Mouse (Mus musculus) ovary, adult 18-20 months (tissue): ENCODE results near the gene Szt2.

Experiments used
- DNase-seq: peaks from one replicate; pipeline ENCODE4 v3.0.0; 2022; ENCODE audit warnings: low spot score, mixed read lengths

Gene Szt2

DNA sequence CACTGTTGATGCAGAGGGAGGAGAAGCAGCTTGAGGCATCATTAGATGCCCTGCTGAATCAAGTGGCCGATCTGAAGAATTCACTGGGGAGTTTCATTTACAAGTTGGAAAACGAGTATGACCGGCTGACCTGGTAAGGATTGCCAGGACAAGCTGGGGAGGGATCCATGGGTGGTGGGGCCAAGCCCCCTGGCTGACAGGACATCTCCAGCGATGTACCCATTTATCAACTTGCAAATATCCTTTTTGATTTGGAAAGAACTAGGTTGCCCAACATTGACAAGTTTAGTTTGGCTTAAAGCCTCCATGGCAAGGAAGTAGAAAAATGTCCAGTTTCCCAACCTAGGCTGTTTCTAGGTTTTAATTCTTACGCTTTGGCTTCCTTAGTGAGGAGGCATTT, 1.8 kb upstream of the Szt2 start:
- no peak for DNase-seq

DNA sequence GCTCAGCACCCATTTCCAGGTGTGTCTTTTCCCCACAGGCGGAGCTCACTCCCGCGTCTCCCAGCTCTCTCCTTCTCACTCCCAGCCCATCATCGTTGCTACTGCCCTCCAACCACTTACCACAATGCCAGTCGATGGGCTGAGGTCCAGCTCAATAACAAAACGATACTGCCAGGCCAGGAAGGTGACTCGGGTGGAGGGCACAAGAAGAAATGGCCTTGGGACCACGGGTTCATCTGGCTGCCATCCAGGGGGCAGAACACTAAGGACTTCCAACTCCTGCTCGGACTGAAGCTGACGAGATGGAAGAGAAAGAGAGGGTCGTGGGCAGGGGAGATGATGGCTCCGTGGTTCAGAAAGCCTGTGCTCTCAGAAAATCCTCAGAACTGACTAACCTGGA, 6.4 kb downstream of the Szt2 start:
- DNase-seq: peak; percentile 43

DNA sequence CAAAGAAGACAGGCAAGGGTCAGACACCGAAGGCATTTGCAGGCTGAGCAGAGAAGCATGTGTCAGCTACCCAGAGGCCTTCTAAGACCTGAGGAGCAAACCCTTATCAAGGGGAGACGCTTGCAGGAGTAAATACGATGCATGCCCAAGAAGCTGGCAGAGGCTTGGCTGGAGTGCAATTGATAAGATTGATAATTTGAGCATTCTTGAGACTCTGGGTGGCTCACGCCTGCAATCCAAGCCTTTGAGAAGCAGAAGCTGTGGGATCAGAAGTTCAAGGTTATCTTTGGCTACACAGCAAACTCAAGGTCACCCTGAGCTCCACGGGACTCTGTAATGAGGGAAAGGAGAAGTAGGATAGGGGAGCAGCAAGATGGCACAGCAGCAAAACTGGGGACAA, 7.2 kb downstream of the Szt2 start:
- DNase-seq: peak; percentile 59

DNA sequence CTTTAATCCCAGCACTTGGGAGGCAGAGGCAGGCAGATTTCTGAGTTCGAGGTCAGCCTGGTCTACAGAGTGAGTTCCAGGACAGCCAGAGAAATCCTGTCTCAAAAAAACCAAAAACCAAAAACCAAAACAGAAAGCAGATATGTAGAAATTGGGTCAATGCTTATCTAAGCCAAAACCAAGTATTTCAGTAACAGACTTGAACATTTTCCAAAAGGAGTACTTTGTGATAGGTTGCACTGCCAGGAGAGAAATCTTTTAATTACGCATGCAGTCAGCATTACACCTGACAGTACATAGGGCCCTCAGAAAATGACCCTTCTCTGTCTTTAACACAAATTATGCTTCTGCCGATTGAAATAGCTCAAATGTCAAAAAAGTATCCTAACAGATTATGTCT, 7.7 kb downstream of the Szt2 start:
- DNase-seq: no peak

DNA sequence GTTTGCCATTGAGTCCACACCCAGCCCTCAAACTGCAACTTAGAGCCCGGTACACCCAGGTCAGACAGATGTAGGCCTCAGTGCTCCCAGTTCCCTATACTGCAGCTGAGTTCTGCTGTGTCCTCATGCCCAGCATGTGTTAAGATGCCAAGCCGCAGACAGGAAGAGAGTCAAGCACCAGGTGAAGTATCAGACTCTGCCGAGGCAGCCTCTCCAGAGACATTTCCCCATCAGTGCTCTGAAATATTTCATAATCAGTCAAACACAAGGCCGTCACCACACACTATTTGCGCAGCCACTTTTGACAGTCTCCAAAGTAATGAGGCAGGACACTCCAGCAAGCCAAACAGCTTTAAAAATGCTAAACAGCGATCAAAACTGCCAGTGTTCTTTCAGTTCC, 10.7 kb downstream of the Szt2 start:
- DNase-seq: no peak

DNA sequence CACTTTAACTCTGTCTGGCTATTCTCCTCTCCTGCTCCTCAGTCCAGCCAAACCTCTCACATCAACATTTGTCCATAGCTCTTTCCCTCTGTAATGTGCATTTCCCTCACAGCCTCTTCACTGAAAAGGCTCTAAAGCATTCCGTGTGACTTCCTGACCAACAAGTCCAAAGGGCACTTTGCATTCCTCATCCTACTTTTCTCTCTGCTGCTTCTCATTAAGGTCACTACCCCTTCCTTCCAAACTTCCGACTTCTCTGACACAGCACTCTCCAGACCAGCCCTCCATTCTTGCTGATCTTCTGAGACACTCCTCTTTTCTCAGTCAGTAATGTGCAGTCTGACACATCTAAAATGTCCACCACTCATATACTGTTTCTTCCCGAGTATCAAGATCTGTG, 12.6 kb downstream of the Szt2 start:
- no peak for DNase-seq

DNA sequence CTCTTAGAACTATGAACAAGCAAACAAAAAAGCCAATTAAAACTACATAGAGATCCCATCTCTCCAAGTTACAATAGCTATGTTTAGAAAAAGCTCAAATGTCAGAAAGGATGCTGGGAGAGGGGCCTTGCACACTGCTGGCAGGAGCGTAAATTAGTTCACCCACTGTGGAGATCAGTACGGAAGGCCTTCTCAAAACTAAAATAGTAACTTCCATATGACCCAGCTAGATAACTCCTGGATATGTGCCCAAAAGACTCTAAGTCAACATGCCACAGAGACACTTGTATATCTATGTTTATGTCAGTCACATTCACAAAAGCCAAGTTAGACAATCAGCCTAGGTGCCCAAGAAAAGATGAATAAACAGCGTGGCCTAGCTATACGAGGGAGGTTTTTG, 13.8 kb downstream of the Szt2 start:
- DNase-seq: no peak

DNA sequence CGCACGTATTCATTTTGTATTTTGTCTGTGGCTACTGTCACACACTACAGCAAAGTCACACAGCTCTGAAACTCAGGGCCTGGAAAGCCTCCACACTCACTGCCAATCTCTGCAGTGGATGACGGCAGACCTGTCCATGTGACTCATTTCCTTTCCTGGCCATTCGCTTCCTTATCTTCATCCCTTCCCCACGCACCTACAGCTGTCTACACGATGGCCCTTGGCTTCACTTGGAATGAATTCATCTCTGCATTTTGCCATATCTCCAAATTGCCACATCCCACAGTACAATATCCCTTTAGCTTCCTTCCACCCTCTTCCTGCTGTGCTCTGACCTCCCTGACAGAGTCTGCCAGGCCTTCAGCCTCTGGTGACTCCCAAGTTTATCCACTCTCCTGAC, 14.6 kb downstream of the Szt2 start:
- no peak for DNase-seq

DNA sequence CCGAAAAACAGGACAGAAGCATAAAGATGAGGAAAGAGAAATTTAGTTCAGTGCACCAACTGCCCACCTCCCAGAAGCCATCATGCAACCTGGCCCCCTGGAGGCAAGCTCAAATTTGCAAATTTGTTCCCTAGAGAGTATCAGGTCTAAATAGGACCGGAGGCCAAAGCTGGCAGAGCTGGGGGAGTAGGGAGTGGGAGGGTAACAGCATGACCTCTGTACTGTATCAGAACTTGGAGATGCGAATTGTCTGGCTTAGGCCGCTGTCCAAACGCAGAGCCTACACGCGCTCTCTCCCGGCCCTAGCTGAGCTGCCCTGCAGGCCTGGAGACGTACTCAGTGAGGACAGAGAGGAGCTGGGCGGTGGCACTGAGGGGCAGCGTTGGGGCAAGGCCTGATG, 18.9 kb downstream of the Szt2 start:
- DNase-seq: no peak

DNA sequence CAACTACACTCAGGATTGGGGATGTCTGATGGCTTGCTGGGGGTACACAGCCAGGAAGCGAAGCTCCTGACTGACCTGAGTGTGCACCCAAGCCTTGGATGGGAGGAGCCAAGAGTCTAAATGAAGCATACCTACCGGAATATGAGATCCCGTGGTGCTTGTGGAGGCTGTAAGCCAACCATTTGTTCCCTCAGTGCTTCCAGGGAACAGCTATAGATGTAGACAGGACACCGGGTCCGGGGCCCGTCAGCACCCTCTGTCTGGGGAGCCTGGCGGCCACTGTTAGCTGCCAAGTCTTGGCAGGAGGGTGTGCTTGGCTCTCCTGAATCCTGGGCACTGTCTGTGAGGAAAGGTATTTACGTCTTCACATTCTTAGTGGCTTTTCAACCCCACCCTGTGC, 21.8 kb downstream of the Szt2 start:
- no peak for DNase-seq

DNA sequence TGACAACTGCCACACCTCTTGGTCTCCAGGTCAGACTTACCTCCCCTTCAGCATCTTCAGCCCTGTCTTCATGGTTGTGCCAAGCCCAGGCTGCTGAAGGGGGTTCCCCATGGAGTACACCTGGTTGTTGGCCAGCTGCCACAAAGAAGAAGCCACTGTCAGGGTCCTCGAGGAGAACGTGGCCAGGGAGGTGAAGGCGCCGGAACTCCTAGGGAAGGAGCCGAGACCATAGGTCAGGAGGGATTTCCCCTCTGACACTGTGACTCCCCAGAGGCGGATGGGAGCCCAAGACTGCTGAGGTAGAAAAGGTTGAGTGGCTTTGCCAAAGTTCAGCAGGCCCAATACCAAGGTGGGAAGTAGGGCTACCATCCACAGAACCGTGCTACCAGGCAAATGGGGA, 25.8 kb downstream of the Szt2 start:
- DNase-seq: no peak

DNA sequence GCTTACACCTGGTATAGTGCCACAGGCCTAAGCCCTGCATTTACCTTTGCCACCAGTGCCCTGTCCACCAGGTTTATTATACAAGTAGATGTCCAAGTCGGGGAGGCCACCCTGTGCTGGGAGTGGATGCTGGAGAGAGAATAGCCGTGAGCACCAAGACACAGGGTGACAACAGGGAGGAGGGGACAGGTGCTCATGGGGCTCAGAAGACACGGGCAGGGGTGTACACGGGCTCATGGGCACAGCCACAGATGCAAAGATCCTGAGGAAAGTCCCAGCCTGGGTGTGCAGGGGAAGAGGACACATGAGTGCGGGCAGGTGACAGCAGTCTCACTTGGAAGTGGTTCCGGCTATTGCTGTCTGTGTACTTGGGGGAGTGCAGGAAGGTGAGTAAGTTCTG, 33.1 kb downstream of the Szt2 start:
- no peak for DNase-seq

DNA sequence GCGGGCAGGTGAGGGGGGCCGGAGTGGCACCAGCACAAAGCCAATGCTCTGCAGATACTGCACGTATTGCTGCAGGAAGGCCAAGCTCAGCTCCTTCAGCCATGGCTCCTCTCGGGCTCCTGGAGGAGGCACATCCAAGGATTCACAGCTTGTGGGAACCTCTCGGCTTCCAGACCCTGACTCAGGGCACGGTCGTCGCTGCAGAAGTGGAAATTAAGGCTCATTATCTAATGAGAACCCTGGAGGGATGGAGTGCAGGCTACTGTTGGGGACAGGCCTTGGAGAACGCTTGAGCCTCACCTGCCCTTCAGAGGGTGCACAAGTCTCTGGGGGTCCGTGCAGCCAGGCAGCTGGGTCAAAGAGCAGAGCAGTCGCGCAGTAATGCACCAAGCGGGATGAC, 37.3 kb downstream of the Szt2 start:
- DNase-seq: no peak

DNA sequence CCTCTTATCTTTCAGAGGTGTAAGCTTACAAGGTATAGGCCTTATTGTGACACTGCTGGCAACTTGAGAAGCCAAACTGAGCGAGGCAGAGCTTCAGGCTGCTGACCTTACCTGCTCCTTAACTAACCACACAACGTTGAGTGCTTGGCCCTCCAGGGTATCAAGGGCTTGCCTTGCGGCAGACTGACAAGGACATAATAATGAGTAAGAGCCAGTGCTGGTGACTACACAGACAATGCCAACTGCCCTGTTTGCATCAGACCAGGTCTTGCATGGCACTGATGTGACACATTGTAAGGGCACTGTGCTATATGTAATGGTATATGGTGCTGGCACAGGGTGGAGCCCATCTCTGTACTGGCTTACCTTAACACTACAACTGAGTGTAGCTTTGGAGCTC, 40.5 kb downstream of the Szt2 start:
- no peak for DNase-seq

DNA sequence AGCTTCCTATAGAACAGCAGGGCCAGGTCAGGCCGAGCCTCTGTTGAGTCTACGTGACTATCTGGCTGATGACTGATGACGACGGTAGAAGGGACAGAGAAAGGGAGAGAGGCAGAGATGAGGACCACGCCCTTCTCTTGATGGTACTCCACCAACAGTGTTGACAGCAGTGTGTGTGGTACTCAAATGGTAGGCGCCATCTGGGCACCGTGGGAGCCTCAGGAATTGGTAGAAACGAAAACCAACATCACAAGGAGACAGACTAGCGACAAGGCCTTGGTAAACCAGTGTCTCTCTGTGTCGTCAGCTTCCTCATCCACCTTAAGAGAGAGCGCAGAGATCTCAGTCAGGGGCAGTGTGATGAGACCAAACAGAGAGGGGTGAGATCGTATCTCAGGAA, 41.5 kb downstream of the Szt2 start:
- DNase-seq: no peak

DNA sequence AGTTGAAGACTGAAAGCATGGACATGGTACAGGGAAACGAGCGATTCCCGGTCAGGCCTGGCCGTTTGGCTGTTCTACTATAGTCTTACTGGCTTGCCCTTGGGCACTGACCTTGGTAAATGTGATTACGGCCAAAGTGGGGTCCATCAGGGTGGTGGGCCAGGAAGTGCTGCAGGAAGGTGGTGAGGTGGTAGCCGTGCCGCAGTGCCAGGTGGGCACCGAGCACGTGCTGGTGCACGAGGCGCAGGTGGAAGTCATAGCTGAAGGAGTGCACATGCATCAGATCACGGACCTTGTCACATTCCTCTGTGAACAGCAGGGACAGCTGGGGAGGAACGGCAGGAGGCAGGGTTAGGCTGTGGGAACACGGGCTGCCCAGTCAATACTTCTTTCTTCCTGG, 43.1 kb downstream of the Szt2 start:
- no peak for DNase-seq

DNA sequence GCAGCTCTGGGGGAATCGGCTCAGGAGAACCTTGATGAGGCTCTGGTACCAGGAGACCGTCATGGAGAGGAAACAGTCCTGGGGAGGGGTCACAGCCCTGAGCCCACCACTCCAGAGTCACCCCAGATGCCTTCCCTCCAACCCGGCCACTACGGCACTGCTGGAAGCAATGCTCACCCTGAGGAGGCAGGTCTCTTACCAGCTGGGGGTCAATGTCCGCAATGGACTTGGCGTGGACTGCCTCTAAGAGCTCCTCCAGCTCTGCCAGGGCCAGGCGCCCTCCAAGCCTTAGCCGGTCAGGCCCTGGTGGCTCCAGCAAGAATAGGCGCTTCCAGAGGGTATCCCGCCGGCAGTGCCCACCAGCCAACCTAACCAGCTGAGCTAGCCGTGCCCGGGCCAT, 44.4 kb downstream of the Szt2 start:
- DNase-seq: no peak

DNA sequence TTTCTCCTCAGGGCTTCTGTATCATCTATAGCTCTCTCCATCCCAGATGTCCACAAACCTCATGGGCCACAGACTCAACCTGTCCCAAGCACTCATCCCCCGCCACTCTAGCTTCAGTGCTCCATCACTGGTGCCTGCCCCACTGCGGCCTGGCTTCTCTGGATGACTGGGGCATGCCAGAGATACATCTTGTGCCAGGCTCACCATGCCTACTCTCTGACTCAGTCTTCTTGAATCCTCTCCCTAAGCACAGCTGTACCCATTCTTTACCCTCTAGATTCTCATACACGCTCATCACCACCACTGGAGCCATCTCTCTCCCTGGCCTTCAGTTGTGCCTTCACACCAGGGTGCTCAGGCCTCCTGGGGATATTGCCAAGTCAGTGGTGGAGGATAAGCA, 45.1 kb downstream of the Szt2 start:
- no peak for DNase-seq

DNA sequence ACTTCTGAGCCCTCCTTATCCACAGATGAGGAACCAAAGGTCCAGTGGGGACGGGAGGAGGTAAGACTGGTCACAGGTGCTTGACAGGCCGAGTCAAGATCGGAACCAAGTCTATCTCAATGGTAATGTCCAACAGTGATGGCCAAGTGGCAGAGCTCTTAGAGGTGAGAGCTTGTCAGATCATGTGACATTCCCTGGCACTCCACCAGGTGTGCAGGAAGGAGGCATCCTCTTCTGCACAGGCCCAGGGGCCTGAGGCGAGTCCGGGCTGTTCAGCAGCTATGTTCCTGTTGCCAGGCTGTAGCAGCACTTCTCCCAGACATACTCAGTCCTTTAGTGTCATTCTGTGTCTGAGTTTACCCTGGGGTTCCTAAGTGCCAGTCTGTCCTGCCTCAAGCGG, 46.2 kb downstream of the Szt2 start:
- DNase-seq: no peak

DNA sequence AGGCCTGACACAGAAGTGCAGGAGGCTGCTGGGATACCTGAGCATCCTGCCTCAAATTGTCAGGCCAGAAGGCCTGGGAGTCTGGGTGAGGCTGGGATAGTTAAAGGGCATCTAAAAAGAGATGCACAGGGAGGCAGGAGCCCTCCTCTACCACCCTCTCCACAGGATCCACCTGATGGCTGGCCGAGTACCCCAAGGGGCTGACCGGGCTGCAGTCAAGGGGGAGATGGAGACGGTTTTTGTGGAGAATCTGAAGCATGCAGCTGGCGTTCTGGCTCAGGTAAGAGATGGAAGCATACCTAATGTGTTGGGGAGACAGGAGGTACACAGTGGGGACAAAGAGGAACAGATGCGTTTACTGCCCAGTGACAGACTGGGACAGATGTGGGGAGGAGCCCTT, 47.6 kb downstream of the Szt2 start:
- no peak for DNase-seq

DNA sequence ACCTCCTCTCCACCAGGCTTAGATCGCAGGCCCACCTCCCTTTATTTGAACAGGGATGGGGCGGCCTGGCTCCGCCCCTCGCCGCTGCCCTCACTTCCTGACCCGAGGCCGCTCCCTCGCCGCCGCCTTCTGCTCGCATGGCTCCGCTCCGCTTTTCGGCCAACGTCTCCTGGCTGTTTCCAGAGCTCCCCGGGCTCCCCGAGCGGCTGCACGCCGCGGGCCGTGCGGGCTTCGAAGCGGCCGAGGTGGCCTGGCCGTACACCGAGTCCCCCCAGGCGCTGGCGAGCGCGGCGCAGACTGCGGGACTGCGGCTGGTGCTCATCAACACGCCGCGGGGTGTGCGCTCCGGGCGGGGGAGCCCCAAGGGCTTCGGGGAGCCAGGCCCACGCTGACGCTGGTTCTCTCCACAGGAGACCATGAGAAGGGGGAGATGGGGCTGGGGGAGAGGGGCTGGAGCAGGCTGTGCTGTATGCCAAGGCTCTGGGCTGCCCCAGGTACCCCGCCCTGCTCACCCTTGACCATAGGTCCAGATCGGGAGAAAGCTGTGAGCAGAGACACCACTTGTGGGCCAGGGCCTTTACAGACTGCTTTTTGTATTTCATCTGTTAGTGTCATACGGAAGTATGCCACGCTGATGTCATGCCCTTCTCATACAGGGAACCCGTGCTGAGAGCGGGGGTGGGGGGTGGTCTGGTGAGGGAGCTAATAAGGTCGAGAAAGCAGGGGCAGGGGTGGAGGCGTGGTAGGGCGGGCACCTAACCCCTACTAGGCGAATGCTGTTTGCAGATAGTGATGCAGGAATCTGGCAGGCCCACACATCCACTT, 49.0 kb downstream of the Szt2 start:
- DNase-seq: peak; percentile 57

DNA sequence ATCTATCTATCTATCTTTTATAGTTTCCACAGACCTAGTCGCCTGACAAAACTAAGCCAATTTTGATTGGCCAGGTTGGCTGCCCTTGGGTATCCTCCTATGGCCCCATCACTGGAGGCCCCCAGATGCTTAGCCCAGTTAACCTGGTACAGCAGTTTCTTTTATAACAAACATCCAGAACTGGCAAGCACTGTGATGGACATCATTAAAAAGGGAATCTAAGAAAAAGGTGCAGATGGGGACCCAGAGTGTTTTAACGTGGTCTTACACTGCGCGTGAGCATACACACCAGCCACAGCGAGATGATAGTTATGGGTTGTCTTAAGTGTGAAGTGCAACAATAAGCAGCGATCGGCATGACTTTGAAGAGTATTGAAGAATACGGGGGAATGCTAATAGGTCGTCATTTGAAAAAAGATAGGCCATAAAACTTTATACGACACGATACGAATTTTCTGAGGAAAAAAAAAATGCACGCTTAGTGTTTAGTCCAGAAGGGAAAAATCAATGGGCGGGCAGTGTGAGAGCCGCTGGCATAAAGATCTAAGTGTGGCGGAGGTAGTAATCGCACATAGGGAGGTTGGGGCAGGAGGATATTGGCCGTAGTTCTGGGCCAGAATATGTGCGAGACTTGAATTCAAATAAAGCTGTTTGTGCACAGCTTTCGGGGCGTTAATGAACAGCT, 49.7 kb downstream of the Szt2 start:
- DNase-seq: no peak

DNA sequence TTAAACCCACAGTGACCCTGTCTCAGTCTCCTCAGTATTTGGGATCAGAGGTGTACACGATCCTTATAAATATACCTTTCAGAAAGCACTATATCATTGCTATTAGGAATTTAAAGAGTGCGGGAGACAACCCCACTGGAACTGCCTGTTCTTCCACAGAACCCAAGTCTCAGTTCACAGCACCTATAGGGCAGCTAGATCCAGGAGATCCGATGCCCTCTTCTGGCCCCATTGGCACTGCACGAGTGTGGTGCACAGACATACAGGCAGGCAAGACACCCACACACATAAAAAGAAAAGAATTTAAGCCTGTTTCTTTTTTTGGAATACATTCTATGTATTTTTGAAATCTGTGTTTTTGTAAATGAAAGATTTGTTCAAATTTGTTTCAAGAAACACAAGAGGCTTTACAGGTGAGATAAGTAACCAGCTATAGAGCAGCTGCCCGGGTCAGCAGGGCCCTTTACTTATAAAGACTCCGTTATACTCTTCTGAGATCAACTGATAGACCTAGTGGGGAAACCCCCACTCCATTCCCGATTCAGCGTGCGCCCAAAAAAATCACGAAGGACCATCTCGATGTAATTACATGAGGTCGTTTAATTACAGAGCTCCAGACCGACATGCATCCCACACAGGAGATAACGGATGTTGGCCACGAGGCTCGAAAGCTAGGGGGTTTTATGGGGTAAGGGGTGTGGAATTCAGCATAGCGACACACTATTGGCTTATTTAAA, 50.7 kb downstream of the Szt2 start:
- no peak for DNase-seq
